Mouse (Mus musculus) spleen, adult 12 weeks (tissue): ENCODE data around the gene Gm49601.

Experiments used
- DNase-seq: peaks from one replicate; pipeline ENCODE4 v3.0.0; 2022; ENCODE audit warnings: low spot score

The Gm49601 gene

GRCm38 (mm10) chr16:18581623-18582205, 44.5 kb downstream of the Gm49601 start:
- no peak for DNase-seq

- DNase-seq: no peak
These were observed 45.1 kb downstream of the Gm49601 start for GRCm38 (mm10) chr16:18581050-18581622.

GRCm38 (mm10) chr16:18580389-18580788, 45.8 kb downstream of the Gm49601 start:
- no peak for DNase-seq

GRCm38 (mm10) chr16:18577599-18578160, 48.5 kb downstream of the Gm49601 start:
- no peak for DNase-seq

- DNase-seq: no peak
These were observed 49.2 kb downstream of the Gm49601 start for GRCm38 (mm10) chr16:18577071-18577470.

GRCm38 (mm10) chr16:18574196-18574595, 52.0 kb downstream of the Gm49601 start:
- no peak for DNase-seq
